Comparison of ENCODE assay signal across 7 mouse cellular contexts in genomic region chr4:88350910-88351309, GRCm38 (mm10).
DNase-seq lines count a peak whose midpoint lies in the region; ATAC-seq and TF ChIP-seq lines count a peak whose summit lies in the region.

No protein-coding gene starts in this region.

- no peak overlapping the region for H3K27ac ChIP-seq in hindbrain, embryonic 15.5 days (replicated peaks)

- H3K9me3 ChIP-seq in hindbrain, embryonic 15.5 days, result no peaks in the 10 kb centered on the region

- CTCF ChIA-PET in Patski (lab: Charles Lee), result interaction anchor here (0.8 to 3.0 kb wide), 5 partner anchors 9 to 983 kb away, joined by 4 to 18 read pairs (median 8); no protein-coding TSS in a partner anchor

- peak; percentile 28 for DNase-seq in Patski (ENCODE audit: low read depth, low spot score)
- peak; percentile 63 to 73 for DNase-seq in cerebellum, adult 18-20 months
- DNase-seq in forelimb bud, embryonic 11.5 days (ENCODE audit: low read depth, low spot score), result peak; percentile 85
- DNase-seq in layer of hippocampus, postnatal 14 days (ENCODE audit: low spot score in 2 of 2), result peak; percentile 66 to 90
- DNase-seq in lung, postnatal 36 days, result peak; percentile 83
- DNase-seq in right cerebral cortex, adult 18-20 months, result peak; percentile 66

- ATAC-seq in Patski, result no peak
- ATAC-seq in hindbrain, embryonic 15.5 days (ENCODE audit: low FRiP score, low read depth), result peak; percentile 85

- no peak overlapping the region for H3K4me3 ChIP-seq in hindbrain, embryonic 15.5 days

- H3K9ac ChIP-seq in hindbrain, embryonic 15.5 days, result no peak overlapping the region

- WGBS in hindbrain, embryonic 15.5 days, result 1% methylated on average over 4 of the region's 4 CpGs

- in situ Hi-C loops in Patski (cut with MboI; ENCODE audit: low pct_unique_long_range_greater_than_20kb), result loop anchor here (5.0 kb wide), 1 partner anchor 314 kb away; no protein-coding TSS in a partner anchor

- peak; percentile 90 for TF ChIP-seq CTCF in Patski (IDR thresholded peaks at IDR 0.05)

- peaks cover 5% of the 10 kb centered on the region; the same call in 1 of the 2 replicates for H3K4me1 ChIP-seq in hindbrain, embryonic 15.5 days (replicated peaks)

- POLR2A ChIA-PET in Patski (lab: Charles Lee), result no interaction called here

- no peaks in the 10 kb centered on the region for H3K36me3 ChIP-seq in hindbrain, embryonic 15.5 days

- no peak overlapping the region for H3K4me2 ChIP-seq in hindbrain, embryonic 15.5 days

- no peaks in the 10 kb centered on the region for H3K27me3 ChIP-seq in Patski
- no peaks in the 10 kb centered on the region for H3K27me3 ChIP-seq in hindbrain, embryonic 15.5 days

Comparison
In these comparisons a context has a peak if more than half of its experiments do, and no peak if none do; other contexts are left out.
1. DNase-seq: peak in every context shown above with its lines; median percentile 85 in forelimb bud, embryonic 11.5 days; 83 in lung, postnatal 36 days; 78 in layer of hippocampus, postnatal 14 days; 68 in cerebellum, adult 18-20 months; 66 in right cerebral cortex, adult 18-20 months; 28 in Patski.